Mouse (Mus musculus) heart, postnatal 0 days (tissue): ENCODE measurements around the gene Lcmt1. TPM values are rescaled to one million over a fixed set of nuclear protein-coding genes. Genes with fewer than 3 reads are reported as not detected.

Experiments used
- ATAC-seq: fragments of 200-750 bp; cut with Nextera tagmentation; 2 replicates; pipeline ENCODE4 v1.8.0; 2017; ENCODE audit warnings: low read depth, moderate number of reproducible peaks, moderate library complexity; ENCODE audit not compliant: insufficient read depth
- DNase-seq: peaks from one replicate; pipeline ENCODE4 v3.0.0-alpha.2; 2016; ENCODE audit warnings: low spot score
- H3K27ac ChIP-seq: fragments of 300-500 bp; sonication (generic); 2 replicates; pipeline ENCODE4 v1.5.1; 2014; ENCODE audit warnings: low read depth, mild to moderate bottlenecking
- H3K27me3 ChIP-seq: fragments of 300-500 bp; sonication (generic); 2 replicates; pipeline ENCODE4 v1.6.1; 2014; ENCODE audit warnings: low read length, mixed read lengths; ENCODE audit not compliant: control insufficient read depth, insufficient read depth
- H3K36me3 ChIP-seq: fragments of 300-500 bp; sonication (generic); replicated peaks from 2 replicates; pipeline ENCODE4 v1.6.1; 2014; ENCODE audit warnings: low read length, mixed read lengths; ENCODE audit not compliant: control insufficient read depth, insufficient read depth
- H3K4me1 ChIP-seq: fragments of 300-500 bp; sonication (generic); 2 replicates; pipeline ENCODE4 v1.6.1; 2014; ENCODE audit warnings: antibody characterized with exemption; ENCODE audit not compliant: control insufficient read depth, insufficient read depth
- H3K4me2 ChIP-seq: fragments of 300-500 bp; sonication (generic); 2 replicates; pipeline ENCODE4 v1.6.1; 2014; ENCODE audit warnings: low read depth, mild to moderate bottlenecking, low read length, moderate library complexity
- H3K4me3 ChIP-seq: fragments of 300-500 bp; sonication (generic); 2 replicates; pipeline ENCODE4 v1.5.1; 2014; ENCODE audit warnings: low read depth, low read length
- H3K9ac ChIP-seq: fragments of 300-500 bp; sonication (generic); replicated peaks from 2 replicates; pipeline ENCODE4 v1.6.1; 2014; ENCODE audit warnings: low read depth, low read length, mixed read lengths
- H3K9me3 ChIP-seq: fragments of 300-500 bp; sonication (generic); replicated peaks from 2 replicates; pipeline ENCODE4 v1.6.1; 2016; ENCODE audit warnings: low read length; ENCODE audit not compliant: control insufficient read depth
- CTCF ChIP-seq: IDR thresholded peaks from 2 replicates; pipeline ENCODE4 v1.5.1; 2016; ENCODE audit warnings: antibody characterized with exemption, control low read depth, low read depth
- EP300 ChIP-seq: IDR thresholded peaks from 2 replicates; pipeline ENCODE4 v1.6.1; 2016; ENCODE audit warnings: antibody characterized with exemption, low read depth
- WGBS: fragments of 180-500 bp; shearing (Covaris S2); extraction: QIAGEN DNeasy Blood & Tissue Kit; methylation state at CpG from one replicate; pipeline ENCODE4 v1.1.7; 2014; 5-methylcytosine and 5-hydroxymethylcytosine counted together
- polyA plus RNA-seq: library from polyadenylated mRNA; unstranded; fragments of >200 nt; fragmentation: Nextera tagmentation; extraction: Ambion mirVana; gene quantifications from 2 replicates; pipeline ENCODE4 v1.2.1, GENCODE M21; 2015
- total RNA-seq: library from RNA; depleted of rRNA; stranded (reverse); fragments of >200 nt; gene quantifications from 2 replicates; pipeline ENCODE4 v1.2.3, GENCODE M21; 2014; ENCODE audit warnings: low replicate concordance

Gene Lcmt1
- total and polyA plus RNA-seq, 2 experiments from 2014 or later, result 12.4 to 36.2 TPM

DNA sequence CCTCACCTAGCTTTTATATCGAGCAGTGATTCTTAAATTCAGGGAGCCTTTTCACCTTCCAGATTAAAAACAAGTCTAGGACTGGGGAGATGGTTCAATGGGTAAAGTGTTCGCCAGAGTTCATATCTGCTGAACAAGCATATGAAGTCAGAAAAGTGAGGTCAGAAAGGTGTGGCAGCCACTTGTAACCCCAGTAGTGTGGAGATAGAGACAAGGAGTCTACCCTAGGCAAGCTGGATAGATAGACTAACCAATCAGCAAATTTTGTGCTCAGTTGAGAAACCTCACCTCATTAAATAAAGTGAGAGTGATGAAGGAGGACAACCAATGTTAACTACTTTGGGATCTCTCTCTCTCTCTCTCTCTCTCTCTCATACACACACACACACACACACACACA is 80.9 kb downstream of the Lcmt1 start:
- Histone ChIP-seq H3K4me2 (no peak overlapping the region), H3K27me3 (no peaks in the 10 kb centered on the region), H3K9ac (no peak overlapping the region), H3K36me3 (no peaks in the 10 kb centered on the region), H3K4me3 (no peak overlapping the region), H3K4me1 (no peaks in the 10 kb centered on the region), H3K9me3 (no peaks in the 10 kb centered on the region), H3K27ac (no peak overlapping the region)
- no peak for ATAC-seq
- 85% methylated on average over 2 of the region's 2 CpGs for WGBS
- no peak for DNase-seq
- TF ChIP-seq CTCF (no peak), EP300 (no peak)

DNA sequence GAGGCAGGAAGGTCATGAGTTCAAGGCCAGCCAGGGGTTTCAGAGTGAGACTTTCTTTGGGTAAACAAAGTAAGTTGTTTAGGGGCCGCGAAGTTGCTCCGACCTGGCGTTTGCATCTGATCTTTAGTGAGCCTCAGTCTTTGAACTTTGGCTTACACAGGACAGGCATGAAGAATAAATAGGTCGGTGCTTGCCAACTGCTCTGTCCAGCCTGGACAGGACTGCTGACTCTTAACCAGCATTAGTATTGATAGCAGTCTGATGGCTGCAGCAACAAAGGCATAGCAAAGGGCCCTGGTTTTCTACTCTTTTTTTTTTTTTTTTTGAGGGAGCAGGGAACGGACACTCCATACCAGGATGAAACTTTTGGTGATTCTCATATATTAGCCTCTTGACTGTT is 83.0 kb downstream of the Lcmt1 start:
- Histone ChIP-seq H3K36me3 (no peaks in the 10 kb centered on the region), H3K9me3 (no peaks in the 10 kb centered on the region), H3K4me2 (no peak overlapping the region), H3K9ac (no peak overlapping the region), H3K27me3 (no peaks in the 10 kb centered on the region), H3K4me3 (no peak overlapping the region), H3K4me1 (no peaks in the 10 kb centered on the region), H3K27ac (no peak overlapping the region)
- 42% methylated on average over 6 of the region's 6 CpGs for WGBS
- TF ChIP-seq EP300, result no peak
- no peak for TF ChIP-seq CTCF
- ATAC-seq (no peak), DNase-seq (no peak)

DNA sequence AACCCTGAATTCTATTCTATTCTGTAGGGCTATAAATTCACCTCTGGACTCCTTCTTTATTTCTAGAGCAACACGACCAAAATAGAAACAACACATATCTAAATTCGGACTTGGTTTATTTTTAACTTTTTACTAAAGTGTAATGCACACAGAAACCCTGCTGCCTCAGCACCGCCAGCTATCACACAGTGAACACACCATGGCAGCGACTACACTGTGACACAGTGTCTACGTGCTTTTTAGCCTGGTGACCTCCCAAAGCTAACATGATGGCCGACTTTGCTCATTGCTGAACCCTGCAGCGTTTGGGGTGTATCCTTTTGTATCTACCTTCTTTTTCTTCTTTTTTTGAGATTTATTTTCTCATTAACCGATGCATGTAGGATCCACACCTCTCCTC is 83.5 kb downstream of the Lcmt1 start:
- Histone ChIP-seq H3K4me3 (no peak overlapping the region), H3K9ac (no peak overlapping the region), H3K27me3 (no peaks in the 10 kb centered on the region), H3K36me3 (no peaks in the 10 kb centered on the region), H3K9me3 (no peaks in the 10 kb centered on the region), H3K4me1 (no peaks in the 10 kb centered on the region), H3K4me2 (no peak overlapping the region), H3K27ac (no peak overlapping the region)
- TF ChIP-seq CTCF (no peak), EP300 (no peak)
- ATAC-seq, result no peak
- DNase-seq, result peak; percentile 30
- 47% methylated on average over 8 of the region's 8 CpGs for WGBS

DNA sequence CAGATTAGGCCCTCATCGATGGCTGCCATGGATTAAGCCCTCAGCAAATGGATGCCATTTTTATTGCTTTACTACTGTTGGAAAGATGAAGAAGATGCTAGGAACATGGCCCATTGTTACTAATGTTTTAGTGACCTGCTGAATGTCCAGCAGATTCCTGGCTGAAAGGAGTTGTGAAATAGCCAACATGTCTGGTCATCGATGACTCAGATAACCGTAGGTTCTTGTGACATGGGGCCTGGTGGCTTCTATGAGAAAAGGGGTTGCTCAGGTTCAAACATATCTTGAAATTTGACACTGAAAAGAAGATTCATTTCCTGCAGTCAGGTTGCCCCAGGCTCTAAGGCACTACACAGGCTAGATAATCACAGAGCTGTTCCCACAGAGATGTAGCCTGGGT is 85.5 kb downstream of the Lcmt1 start:
- no peaks in the 10 kb centered on the region for H3K27me3 ChIP-seq
- TF ChIP-seq EP300, result no peak
- no peak for TF ChIP-seq CTCF
- DNase-seq, result no peak
- H3K4me2 ChIP-seq, result no peak overlapping the region
- H3K9ac ChIP-seq, result no peak overlapping the region
- no peaks in the 10 kb centered on the region for H3K4me1 ChIP-seq
- ATAC-seq, result no peak
- no peak overlapping the region for H3K27ac ChIP-seq
- H3K4me3 ChIP-seq, result no peak overlapping the region
- H3K9me3 ChIP-seq, result no peaks in the 10 kb centered on the region
- no peaks in the 10 kb centered on the region for H3K36me3 ChIP-seq
- WGBS, result 85% methylated on average over 3 of the region's 3 CpGs

DNA sequence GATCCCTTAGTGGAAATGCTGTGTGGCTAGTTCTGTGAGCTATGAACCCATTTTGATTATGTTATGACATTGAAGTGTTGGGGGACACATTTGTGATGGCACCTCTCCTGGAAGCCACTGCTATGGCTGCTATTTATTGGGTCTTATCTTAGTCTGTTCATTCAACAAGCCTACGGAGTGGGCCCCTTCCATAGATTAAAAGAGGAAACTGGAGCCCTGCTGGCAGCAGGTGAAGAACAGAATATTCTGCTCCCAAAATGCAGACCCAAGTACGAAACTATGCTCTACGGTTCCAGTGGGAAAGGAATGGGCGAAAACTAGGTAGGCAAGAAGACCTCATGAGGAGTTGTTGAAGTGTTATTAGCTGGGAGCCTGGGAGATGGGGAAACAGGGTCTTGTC is 88.7 kb downstream of the Lcmt1 start:
- no peak overlapping the region for H3K4me3 ChIP-seq
- no peaks in the 10 kb centered on the region for H3K9me3 ChIP-seq
- no peaks in the 10 kb centered on the region for H3K36me3 ChIP-seq
- 75% methylated on average over 4 of the region's 4 CpGs for WGBS
- no peaks in the 10 kb centered on the region for H3K27me3 ChIP-seq
- no peak overlapping the region for H3K27ac ChIP-seq
- H3K4me2 ChIP-seq, result no peak overlapping the region
- H3K4me1 ChIP-seq, result peaks cover 11% of the 10 kb centered on the region; the same call in 1 of the 2 replicates
- TF ChIP-seq CTCF (no peak), EP300 (no peak)
- DNase-seq (no peak), ATAC-seq (no peak)
- H3K9ac ChIP-seq, result no peak overlapping the region

DNA sequence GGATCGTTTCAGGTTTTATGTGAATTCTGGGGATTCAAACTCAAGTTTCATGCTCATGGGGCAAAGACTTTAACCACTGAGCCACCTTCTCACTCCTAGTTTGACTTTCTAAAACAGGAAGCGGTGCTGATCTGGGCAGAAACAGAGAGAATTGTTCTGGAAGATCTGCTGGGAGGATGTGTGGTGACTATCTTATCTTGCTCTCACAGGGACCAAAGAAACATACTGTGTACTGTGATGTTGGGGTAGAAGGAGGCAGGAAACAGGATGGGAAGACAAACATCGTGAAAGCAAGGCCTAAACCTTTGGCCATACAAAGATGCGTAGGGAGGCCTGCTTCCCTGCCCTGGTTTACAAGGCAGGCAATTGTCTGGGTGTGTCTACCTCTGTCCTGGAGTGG is 89.7 kb downstream of the Lcmt1 start:
- Histone ChIP-seq H3K4me2 (no peak overlapping the region), H3K4me3 (no peak overlapping the region), H3K27ac (no peak overlapping the region), H3K27me3 (no peaks in the 10 kb centered on the region), H3K36me3 (no peaks in the 10 kb centered on the region), H3K9ac (no peak overlapping the region), H3K9me3 (no peaks in the 10 kb centered on the region), H3K4me1 (peaks cover 11% of the 10 kb centered on the region; the same call in 1 of the 2 replicates)
- TF ChIP-seq CTCF, result no peak
- no peak for TF ChIP-seq EP300
- ATAC-seq (no peak), DNase-seq (no peak)
- 60% methylated on average over 4 of the region's 4 CpGs for WGBS
